Mouse (Mus musculus): ENCODE results near the gene Gm3336.
A peak's percentile ranks its signal among the peaks of the same experiment; 100 is the strongest.

The Gm3336 gene

DNA sequence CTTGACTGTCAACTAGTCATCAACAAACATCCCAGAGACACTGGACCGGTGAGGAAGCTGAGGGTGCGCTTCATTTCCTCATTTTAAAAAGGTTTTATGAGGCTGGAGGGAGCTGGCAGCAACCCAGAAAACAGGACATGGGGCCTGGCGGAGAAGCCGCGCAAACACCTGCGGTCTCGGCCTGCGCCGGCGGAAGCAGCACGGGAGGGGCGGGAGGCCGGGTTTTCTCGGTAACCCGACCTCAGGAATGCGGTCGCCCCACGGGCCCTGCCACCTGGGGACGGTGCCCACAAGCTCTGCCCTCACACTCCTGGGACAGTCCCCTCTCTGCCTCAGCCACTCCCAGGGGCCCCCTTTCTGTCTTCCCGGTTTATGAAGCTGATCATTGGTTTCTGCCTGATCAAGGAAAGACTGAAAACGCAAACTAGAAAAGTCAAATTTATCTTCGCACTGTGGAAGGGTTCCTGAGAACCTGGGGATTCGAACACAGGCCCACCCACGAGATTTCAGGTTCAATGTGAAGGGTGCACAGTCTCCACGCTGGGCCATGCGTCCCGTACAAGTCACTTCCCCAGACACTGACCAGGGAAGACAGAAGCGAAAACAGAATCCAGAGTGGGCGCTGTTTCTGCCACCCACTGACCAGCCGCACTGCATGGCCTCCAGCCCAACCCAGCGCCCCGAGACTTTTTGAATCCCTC, 22.9 kb upstream of the Gm3336 start:
- no peak for DNase-seq (ENCODE audit: low spot score in 2 of 2)

DNA sequence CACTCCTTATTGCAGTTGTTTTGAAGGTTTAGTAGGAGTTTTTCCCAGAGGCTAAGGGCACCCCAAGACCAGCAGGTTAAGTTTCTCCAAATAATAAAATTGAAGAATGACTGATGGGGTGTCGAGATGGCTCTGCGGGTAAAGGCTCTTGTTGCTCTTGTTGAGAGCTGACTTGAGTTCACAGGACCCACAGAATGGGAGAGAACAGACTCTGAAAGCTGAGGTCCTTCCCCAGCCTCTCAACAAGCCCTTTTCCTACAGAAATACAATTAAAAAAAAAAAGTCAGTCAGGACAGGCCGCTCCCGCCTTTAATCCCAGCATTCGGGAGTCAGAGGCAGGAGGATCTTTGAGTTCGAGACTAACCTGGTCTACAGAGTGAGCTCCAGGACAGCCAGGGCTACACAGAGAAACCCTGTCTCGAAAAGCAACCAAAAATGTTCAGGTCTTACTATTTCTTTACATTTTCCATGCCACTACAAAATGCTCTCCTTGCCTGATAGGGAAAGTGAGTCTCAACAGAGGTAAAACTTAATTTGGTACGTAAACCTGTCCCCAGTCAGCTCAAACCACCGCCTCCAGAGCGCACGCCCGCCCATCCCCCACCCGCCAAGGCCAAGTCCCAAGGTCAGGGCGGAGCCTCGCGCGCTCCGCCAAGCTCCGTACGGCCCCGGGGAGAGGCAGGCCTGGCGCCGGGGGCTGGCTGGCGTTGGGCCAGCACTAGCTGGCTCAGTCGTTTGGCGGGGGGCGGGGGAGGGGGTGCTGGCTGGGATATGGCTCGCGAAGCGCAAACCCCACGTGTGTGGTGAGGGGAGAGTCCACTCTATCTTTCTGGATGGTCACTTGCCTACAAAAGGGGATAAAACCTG, 22.1 kb upstream of the Gm3336 start:
- no peak for DNase-seq (ENCODE audit: low spot score in 2 of 2)

DNA sequence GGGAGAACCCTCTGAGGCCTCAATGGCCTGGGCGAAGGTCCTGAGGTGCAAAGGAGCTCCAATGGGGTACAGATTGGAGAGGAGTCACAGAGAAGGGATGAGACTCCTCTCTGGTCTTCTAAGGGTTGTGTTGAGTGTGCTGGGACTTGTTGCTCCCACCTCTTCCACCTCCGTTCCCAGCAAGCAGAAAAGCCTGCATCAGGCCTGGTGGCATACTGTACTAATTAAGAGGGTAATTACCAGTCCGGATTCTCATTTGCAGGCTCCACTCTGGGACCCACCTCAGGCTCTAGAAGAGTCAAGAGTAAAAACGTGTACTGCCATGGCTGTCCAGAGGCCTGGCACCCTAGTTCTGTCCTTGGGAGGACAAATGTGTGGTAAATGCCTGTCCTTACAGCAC, 21.4 kb upstream of the Gm3336 start:
- no peak for DNase-seq (ENCODE audit: low spot score in 2 of 2)

DNA sequence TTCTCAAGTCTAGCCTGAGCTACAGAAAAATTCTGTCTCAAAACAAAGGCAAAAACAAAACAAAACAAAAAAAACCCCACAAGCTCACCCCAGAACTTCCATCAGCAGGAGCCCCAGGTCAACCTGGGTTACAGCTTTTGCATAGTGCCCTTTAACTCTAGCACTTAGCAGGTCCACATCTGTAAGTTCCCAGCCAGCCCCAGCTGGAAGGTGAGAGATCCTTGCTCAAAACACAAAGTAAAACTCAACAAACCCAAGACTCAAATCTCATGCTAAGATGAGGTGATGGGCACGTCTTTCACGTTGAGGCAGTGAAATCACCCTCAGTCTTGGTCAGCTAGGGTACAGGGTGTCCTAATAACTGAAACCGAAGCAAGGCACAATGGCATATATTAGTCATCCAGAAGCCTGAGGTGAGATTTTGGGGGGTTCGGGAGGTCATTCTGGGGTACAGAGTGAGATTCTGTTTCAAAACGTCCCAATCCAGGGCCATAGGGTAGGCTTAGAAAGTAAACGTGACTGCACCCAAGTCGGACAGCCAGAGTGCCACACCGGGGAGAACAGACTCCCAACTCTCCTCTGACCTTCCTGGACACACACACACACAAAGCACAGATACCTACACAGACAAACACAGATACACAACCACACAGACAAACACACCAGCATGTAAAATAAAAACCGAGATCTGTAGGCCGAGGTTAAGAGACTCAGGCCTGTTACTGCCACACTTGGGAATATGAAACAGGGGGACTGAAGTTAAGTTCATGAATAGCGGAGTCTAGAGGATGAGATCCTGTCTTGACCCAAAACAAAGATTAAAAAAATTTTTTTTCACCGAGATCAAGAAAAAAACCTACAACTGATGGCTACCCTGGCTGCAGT, 20.7 kb upstream of the Gm3336 start:
- no peak for DNase-seq (ENCODE audit: low spot score in 2 of 2)

DNA sequence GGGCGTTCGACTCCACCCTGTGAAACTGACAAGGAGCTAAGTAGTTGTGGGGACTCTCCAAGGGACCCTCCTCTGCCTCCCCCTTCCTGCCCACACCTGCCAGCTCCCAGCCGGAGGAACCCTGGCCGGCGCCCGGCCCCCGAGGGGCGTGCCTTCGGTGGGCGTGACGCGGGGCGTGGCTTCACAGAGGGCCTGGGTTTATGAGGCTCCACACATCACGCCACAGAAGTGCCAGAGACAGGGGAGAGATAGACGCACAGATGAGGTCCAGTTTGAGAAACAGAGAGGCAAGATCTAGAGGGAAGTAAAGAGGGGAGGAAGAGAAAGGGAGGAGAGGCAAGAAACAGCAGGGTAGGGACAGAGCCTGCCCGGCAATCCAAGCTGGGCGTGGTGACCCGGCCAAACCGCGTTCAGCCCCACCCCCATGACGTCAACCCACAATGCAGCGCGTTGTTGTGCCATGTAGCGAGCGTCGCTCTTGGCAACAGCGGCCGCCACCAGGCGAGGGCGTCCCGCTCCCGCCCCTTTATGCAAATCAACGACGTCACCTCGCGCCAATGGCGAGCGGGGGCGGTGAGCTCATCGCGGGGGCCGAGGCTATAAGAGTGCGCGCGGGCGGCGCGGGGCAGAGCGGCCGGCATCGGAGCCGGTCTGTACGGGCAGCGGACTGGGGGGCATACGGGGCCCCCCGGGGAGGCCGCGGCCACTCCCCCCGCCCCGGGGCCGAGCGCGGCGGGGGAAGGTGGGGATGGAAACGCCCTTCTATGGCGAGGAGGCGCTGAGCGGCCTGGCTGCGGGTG, 19.8 kb upstream of the Gm3336 start, which contains the start of gene Jund:
Gene Jund, plus strand, starts transcription at position 640 of the 800 bp plus-strand sequence.
- peak; percentile 98 to 99 for DNase-seq (ENCODE audit: low spot score in 2 of 2)

DNA sequence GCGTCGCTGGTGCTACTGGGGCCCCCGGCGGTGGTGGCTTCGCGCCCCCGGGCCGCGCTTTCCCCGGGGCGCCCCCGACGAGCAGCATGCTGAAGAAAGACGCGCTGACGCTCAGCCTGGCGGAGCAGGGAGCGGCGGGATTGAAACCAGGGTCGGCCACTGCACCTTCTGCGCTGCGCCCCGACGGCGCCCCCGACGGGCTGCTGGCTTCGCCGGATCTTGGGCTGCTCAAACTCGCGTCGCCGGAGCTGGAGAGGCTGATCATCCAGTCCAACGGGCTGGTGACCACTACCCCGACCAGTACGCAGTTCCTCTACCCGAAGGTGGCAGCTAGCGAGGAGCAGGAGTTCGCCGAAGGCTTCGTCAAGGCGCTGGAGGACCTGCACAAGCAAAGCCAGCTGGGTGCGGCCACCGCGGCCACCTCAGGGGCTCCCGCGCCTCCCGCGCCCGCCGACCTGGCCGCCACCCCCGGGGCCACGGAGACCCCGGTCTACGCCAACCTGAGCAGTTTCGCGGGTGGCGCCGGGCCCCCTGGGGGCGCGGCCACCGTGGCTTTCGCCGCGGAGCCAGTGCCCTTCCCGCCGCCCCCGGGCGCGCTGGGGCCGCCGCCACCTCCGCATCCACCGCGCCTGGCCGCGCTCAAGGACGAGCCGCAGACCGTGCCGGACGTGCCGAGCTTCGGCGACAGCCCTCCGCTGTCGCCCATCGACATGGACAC, 19.1 kb upstream of the Gm3336 start:
- peak; percentile 42 to 62 for DNase-seq (ENCODE audit: low spot score in 2 of 2)

DNA sequence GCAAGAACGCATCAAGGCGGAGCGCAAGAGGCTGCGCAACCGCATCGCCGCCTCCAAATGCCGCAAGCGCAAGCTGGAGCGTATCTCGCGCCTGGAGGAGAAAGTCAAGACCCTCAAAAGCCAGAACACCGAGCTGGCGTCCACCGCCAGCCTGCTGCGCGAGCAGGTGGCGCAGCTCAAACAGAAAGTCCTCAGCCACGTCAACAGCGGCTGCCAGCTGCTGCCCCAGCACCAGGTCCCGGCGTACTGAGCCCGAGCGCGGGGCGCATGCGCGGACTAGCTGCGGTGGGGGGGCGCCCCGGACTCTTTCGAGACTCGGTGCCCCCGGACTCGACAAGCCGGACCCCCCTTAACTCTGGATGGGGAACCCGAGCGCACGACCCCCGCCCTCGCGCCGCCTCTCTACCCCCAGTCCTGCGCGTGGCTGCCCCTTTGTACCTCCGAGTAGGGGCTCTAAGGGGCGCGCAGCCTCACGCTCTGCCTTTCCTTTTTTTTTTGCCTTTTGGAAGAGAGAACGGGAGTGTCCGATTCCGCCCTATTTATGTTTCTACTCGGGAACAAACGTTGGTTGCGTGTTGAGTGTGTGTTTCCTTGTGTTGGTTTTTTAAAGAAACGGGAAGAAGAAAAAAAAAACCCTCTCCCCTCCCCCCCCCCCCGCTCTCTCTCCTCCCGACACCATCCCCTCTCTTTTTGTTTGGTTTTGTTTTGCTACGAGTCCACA, 18.3 kb upstream of the Gm3336 start:
- DNase-seq (ENCODE audit: low spot score in 2 of 2): peak; percentile 76 to 84

DNA sequence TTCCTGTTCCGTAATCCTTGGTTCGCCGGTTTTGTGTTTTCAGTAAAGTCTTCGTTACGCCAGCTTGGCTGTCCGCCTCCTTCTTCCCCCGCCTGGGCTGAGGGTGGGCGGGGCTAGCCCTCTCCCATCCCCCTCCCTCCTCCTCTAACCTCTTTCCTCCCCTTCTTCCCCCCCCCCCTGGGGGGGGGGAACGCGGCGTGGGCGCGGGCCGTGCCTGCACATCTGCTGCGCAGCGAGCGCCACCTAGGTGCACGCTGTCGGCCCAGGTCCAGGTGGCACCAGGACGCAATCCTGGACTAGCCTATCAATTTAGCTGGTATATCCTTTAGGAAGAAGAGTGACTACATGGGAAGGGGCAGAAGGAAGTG, 17.8 kb upstream of the Gm3336 start:
- DNase-seq (ENCODE audit: low spot score in 2 of 2): peak; percentile 81 to 83

DNA sequence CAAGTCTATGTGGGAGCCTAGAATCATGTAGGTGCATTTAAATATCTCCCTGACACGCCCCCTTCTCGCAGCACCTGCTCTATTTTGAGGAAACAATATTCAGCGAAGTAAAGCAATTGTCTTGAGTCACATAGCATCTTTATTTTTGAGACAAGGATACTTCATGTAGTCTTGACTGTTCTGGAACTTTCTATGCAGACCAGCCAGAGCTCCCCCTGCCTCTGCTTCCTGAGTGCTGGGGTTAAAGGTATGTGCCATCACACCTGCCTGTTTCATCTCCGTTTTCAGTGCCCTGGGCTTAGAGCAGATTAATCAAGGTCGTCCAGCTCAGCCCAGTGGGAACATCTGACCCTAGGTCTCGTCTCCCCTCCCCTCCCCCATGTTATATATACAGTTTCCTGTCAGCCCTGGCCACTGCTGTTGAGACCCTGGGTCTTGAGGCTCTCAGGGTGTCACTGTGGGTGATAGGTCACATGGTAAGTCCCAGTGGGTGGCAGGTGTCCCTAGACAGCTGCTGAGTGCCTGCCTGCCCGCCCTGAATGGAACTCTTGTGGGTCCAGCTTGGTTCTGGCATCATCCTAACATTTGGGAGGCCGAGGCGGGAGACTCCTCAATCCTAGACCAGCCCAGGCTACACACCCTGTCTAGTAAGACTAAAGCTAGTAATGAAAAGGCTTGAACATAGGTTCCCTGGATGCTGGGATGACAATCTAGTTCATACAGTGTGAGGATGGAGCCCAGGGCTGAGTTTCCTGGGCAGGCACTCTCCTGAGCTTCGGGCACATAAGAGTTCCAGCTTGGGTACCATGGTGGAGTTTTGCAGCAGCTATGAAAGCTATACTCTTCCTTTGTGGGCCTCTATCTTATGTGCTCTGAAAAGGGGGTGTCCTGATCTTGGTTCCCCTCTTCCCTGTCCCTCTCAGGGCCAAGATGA, 17.0 kb upstream of the Gm3336 start:
- no peak for DNase-seq (ENCODE audit: low spot score in 2 of 2)

DNA sequence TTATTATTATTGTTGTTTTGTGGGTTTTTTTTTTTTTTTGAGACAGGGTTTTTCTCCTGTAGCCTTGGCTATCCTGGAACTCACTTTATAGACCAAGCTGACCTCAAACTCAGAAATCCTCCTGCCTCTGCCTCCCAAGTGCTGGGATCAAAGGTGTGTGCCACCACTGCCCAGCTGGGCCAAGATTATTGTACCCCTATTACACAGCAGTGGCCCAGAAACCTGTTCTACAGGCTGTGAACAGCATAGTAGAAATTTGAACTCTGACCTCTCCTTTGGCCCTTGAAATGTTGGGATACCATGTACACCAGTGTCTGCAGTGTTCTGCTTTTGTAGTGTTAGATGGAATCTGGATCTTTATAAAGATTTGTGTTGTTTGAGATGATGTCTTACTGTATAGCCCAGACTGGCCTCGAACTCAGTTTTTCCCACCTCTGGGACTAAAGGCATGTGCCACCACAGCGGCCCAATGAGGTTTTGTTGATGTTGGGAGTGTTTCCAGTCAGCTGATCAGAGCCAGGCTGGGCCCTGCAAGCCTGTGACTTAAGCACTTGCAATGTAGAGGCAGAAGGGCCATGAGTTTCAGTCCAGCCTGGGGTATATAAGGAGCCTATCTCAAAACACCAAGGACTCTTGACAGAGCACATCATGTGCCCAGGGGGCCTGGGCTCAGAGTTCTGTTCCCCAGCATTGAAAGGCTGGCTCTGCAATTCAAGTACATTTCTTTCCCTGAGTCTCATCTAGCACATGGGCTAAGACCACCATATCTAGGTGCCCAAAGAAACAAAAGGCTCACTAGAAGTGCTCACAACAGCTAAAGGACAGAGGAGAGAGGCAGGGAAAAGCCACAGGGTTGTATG, 16.1 kb upstream of the Gm3336 start:
- DNase-seq (ENCODE audit: low spot score in 2 of 2): no peak

DNA sequence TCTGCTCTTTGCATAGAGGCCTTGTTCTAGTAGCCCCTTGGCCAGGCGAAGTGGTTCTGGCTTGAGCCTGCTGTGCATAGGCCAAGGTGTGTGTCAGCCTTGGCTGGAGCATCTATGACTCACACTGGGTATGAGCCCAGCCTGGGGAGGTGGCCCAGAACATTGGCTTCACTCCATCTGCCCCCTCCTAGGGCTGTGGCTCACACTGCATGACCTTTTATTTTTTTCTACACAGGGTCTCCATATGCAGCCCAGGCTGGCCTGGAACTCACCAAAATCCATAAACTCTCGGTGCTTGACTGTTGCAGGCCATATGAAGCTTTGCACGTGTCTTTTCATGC, 15.5 kb upstream of the Gm3336 start:
- DNase-seq (ENCODE audit: low spot score in 2 of 2): no peak

DNA sequence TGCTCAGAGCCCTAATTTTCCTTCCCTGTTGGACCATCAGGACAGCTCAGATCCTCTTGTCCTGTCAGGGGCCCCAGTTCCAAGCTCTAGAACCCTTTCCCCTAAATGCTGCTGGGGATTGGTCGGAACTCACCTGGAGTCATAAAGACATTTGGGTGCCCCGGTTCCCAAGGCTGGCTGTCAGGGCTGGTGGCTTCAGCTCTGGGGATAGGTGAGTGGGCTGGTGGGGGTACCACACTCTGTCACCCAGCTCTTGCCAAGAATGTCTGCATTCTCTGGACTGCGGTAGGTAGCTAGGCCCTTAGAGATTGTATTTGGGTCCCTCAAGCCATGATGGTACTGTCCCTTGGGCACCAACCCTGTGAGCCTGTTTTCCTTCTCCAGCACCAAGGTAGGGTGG, 15.1 kb upstream of the Gm3336 start, which contains the start of gene Iqcn:
Gene Iqcn, plus strand, starts transcription at position 171 of the 400 bp plus-strand sequence.
- DNase-seq (ENCODE audit: low spot score in 2 of 2): no peak

DNA sequence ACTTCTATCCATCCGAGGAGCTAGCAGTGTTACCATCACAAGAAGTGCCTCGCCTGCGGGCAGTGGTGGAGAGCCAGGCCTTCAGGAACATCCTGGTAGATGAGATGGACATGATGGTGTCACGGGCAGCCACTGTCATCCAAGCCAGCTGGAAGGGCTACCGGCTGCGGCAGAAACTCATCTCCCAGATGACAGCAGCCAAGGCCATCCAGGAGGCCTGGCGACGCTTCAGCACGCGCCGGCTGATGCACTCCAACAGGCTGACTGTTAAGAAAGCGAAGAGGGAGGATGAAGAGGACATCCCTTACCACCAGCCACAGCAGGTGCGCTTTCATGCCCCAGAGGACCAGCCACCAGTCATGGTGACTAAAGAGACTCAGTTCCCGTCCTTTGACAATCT, 10.1 kb upstream of the Gm3336 start:
- no peak for DNase-seq (ENCODE audit: low spot score in 2 of 2)

DNA sequence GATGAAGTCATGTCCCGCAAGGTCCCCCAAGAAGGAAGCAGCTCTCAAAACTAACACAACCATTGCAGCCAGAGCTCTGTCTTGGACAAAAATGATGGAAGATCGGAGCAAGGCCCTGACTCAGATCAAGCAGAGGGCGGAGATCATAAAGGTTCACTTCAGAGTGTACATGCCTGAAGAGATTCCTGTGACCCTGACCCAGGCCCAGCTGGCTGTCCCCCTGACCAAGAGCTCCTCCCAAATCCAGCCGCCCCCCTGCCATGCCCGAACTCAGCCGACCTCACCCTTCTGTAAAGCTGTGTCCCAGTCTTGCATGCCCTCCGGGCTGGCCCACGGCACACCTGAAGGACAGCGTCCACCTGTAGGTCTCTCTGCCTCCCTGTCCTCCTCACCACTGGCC, 8.5 kb upstream of the Gm3336 start:
- no peak for DNase-seq (ENCODE audit: low spot score in 2 of 2)

DNA sequence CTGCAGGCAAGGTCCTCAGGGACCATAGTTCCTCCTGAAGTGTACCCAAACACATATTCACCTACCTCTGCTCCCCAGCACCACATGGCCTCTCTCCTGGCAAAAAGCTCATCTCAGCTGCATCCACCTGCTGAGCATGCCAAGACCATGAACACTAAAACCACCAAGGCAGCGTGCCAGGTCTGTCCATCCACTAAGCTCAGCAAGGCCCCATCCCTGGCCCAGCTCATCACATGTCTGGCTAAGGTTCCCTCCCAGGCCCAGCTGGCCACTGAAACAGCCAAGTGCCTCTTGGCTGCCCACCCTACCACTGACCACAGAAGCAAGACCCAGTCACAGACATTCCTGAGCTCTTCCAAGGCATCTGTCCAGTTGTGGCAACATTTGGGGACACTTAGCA, 8.0 kb upstream of the Gm3336 start:
- no peak for DNase-seq (ENCODE audit: low spot score in 2 of 2)

DNA sequence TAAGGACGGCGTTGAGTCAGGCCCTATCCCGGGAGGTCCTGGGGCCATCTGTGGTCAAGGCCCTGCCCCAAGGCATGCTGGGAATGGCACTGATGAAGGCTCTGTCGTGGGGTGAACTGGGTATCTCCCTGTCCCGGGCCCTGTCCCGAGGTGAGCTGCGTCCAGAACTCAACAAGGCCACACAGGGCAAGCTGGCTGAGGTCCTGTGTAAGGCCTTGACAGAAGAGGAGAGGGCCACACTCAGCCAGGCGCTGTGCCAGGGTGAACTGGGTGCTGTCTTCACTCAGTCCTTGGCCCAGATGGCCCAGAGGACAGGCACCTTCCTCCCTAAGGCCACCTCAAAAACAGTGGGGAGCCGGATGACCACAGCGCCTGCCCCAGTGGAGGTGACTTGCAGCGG, 7.3 kb upstream of the Gm3336 start:
- DNase-seq (ENCODE audit: low spot score in 2 of 2): no peak

DNA sequence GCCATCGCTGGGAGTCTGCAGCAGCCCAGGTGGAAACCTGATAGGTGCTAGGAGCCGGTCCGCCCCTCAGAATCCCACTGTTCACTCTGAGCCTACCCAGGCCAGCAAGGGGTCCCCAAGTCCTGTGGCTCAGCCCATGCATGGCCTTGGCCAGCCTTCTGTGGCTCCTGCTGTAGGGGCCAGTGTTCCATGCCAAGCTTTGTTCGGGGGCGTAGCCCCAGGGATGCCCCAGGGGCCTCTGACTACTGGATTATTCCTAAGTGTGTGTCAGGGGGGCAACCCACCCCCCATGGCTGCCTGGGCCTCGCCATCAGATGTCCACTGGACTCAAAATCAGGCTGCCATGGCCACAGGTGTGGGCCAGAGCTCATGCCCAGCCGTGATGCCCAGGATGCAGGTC, 4.4 kb upstream of the Gm3336 start:
- DNase-seq (ENCODE audit: low spot score in 2 of 2): no peak

DNA sequence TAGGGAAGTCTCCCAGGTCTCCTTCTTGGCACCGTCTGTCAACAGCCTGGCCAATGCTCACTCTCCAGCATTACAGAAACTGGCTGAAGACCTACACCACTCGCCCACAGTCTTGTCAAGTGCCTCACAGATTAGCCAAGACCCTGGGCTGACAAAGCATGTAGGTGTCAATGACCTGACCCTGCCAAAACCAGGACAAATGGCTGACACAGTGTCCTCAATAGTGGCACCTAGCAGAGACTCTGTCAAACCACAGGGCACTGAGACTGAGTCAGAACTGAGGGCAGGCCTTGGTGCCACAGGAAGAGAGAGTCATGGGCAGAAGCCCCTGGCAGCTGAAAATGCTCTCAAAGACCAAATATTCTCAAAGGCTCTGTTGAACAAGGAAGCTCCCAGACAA, 3.3 kb upstream of the Gm3336 start:
- no peak for DNase-seq (ENCODE audit: low spot score in 2 of 2)
